Mouse (Mus musculus) inflammation-experienced regulatory T-cells (primary cell): Measurements from ENCODE around the gene Plxna2. TPM values are rescaled to one million over a fixed set of nuclear protein-coding genes. Genes with fewer than 3 reads are reported as not detected.

ENCODE experiments used
- polyA plus RNA-seq, 2 experiments: library from polyadenylated mRNA; unstranded; fragments of 100-300 nt; shearing (Covaris generic); gene quantifications; one replicate each; pipeline ENCODE4 v1.2.1; 2017

Plxna2 gene
- 1 to 10 TPM in 1 of 2 experiments, under 1 TPM in 1; 0.14 to 2.0 TPM for polyA plus RNA-seq

DNA sequence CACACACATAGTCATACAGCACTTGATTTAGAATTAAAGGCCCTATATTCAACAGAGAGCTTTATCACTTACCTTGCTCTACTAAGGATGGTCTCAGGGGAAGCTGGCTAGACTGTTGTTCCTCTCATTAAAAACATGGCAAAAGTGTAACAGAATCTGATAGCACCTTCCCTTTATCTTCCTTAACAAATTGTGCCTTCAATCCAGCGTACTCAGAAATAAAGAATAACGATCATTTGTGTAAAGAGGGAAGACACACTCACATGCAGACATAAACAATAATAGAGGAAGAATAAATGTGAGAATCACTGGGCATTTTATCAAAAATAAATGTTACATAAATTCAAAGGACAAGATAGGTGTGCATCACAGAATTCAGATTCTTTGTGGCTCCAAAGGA is at the start of gene Plxna2:
Gene Plxna2 (plus strand): TSS at position 301 of the 400 bp plus-strand sequence.

